Mouse (Mus musculus) heart, adult 18-20 months (tissue): ENCODE measurements around the gene Tnni2. TPM values are rescaled to one million over a fixed set of nuclear protein-coding genes. Genes with fewer than 3 reads are reported as not detected.

Experiments
- DNase-seq, 2 experiments: peaks; one replicate each; pipeline ENCODE4 v3.0.0; 2021 to 2022; ENCODE audit warnings: mixed read lengths in 1 of 2
- total RNA-seq, 2 experiments: library from RNA; stranded (reverse); gene quantifications; 2 replicates each; pipeline ENCODE4 v1.2.3; 2021

The Tnni2 gene
- total RNA-seq, 2 experiments from 2014 or later, result 1.8 to 2.6 TPM

- DNase-seq, result peak; percentile 40 to 42
Measured at GRCm38 (mm10) chr7:142430160-142430678, 11.4 kb upstream of the Tnni2 start.

DNA sequence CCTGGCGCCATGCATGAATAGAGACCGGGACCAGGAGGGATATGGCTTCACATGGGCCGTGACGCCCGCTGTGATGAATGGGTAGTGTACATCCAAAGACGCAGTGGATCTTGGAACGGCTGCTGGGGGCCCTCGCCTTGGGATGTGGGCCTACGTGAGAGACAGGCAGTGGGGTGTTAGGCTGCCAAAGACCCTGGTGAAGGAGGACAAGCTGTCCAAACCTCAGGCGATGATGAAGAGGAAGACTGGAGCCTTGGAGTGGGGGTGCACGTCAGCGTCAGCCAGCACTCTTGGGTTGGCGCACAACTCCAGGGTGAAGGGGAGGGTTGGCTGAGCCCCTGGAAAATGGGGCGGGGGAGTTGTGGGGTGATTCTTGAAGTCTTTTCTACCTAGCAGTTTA, 10.5 kb upstream of the Tnni2 start:
- no peak for DNase-seq

DNA sequence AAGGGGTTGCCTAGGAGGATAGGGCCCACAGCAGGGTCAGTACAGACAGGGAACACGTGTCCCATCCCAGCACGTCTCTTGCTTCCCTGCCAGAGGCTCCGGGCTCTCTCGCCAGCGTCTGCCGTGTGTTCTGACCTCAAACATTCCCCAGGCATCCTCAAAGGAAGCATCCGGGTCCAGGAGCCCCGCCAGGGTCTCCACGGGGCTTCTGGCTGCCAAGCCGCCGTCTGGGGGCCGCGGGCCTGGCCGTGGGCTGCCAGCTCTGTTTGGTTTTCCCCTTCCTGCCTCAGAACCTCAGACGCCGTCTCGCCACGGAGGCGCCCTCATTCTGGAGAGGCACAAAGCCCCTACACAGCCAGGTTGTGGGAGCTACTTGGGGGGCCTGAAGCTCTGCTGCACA, 8.0 kb upstream of the Tnni2 start:
- DNase-seq, result peak in 1 of 2 experiments; percentile 35

GRCm38 (mm10) chr7:142434137-142434865, 7.3 kb upstream of the Tnni2 start, which contains the start of gene Syt8:
Syt8 (plus strand) TSS chr7:142434850.
- no peak for DNase-seq

- peak; percentile 80 to 82 for DNase-seq
Measured at GRCm38 (mm10) chr7:142435524-142435923, 6.1 kb upstream of the Tnni2 start.

GRCm38 (mm10) chr7:142437324-142437723, 4.3 kb upstream of the Tnni2 start:
- DNase-seq, result no peak

- no peak for DNase-seq
Measured at GRCm38 (mm10) chr7:142439966-142440365, 1.6 kb upstream of the Tnni2 start.

DNA sequence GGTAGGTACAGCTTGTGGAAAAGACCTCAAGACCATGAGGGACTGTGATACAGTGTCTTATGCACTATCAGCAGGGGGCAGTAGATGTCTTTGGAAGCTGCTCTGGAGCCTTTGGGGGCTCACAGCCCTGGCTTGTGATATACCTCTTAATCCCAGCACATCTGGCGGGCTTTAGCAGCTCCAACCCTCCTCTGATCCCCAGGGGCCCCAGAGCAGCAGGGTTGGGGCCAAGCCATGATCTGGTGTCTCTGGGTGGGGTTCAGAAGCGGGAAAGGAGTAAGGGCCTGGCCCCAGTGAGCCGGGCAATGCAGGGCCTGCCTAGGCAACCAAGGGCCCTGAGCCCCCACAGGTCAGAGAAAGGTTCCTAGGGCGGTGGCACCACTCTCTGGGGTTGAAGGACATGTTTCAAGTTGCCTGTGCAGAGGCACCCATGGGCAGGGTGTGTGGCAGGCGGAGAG, 922 bp upstream of the Tnni2 start:
- peak; percentile 75 to 83 for DNase-seq

- no peak for DNase-seq
Measured at GRCm38 (mm10) chr7:142442081-142442907, 686 bp downstream of the Tnni2 start.

DNA sequence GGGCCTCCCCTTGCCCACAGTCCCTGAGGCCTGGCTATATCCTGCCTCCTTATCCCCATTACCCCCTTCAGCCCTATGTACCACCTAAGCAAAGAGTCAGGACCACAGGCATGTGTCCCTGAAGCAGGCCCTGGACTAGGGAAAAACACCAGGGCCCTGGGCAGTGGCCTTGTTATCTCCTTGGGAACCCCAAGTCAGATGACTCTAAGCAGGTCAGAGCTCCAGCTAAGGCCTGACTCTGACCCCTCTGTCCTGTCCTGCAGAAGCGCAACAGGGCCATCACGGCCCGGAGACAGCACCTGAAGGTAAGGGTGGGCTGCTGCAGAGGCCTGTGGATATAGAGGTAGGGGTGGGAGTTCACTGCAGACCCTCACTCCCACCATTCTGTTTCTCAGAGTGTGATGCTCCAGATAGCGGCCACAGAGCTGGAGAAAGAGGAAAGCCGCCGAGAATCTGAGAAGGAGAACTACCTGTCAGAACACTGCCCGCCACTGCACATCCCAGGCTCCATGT, 1.4 kb downstream of the Tnni2 start:
- no peak for DNase-seq

DNA sequence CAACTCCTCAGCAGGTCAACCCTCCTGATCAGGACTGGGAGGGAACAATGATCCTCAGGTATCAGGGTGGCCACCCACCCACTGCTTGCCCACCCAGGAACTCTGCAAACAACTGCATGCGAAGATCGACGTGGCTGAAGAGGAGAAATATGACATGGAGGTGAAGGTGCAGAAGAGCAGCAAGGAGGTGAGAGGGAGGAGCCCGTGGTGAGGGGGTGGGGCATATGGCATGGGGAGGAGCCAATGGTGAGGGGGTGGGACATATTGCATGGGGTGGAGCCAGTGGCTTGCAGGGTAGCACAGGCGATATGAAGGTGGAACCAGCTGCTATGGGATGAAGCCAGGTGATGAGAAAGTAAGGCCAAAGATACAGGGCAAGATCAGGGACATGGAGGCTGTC, 1.9 kb downstream of the Tnni2 start:
- DNase-seq, result no peak

DNA sequence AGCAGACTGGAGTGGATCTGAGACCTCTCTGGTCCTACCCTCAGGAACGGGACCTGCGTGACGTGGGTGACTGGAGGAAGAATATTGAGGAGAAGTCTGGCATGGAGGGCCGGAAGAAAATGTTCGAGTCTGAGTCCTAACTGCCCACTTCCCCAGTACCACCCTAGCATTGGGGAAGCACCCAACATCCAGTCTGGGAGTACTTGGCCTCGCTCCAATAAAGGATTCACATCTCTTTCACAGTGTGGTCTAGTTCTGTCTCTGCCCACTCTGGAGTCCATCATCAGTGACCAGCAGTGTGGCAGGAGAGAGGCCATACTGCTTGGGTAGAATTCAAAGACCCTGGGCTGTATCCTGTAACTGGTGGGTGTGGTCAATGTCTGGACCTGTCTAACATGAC, 2.6 kb downstream of the Tnni2 start:
- DNase-seq, result no peak

GRCm38 (mm10) chr7:142445324-142445723, 3.7 kb downstream of the Tnni2 start:
- DNase-seq, result no peak

DNA sequence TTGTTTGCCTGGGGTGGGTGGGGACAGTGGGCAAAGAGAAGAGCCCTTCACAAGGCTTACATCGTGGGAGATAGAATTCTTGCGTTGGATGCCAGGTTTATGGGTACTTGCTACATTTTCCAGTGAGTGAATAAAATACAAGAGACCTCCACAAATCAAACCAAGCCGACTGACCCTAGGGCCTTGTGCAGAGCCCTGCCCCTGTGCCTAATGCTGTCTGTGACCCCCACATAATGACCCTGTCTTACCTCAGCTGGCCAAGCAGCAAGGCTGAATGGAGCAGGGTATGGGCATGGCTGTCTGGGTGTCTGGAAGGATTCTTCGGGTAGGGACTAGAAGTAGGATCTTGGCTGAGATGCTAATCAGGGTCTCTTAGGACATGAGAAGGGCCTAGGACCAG, 4.7 kb downstream of the Tnni2 start:
- no peak for DNase-seq

GRCm38 (mm10) chr7:142449038-142449617, 7.5 kb downstream of the Tnni2 start:
- no peak for DNase-seq

- no peak for DNase-seq
Measured at GRCm38 (mm10) chr7:142454706-142455105, 13.1 kb downstream of the Tnni2 start.

DNA sequence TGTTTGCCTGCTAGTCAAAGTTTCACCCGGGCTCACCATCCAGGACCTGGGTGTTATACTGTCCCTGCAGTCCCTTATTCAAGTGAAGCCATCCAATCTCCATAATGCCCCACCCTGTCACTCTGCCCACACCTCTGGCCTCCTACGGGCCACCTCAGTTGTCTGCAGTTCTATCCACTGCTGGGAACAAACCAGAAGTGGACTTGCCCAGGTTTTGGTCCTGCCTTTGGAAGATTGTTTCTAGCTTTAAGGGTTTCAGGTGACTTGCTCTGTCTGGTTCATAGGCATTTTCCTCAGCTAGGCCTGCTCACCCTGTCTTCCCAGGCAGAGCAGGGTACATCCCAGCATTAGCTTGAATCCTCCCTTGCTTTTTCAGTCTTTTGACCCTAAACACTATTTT, 13.6 kb downstream of the Tnni2 start:
- no peak for DNase-seq

GRCm38 (mm10) chr7:142456806-142457205, 15.2 kb downstream of the Tnni2 start:
- DNase-seq, result peak in 1 of 2 experiments; percentile 39

- peak; percentile 69 to 73 for DNase-seq
Measured at GRCm38 (mm10) chr7:142457227-142457811, 15.7 kb downstream of the Tnni2 start.

DNA sequence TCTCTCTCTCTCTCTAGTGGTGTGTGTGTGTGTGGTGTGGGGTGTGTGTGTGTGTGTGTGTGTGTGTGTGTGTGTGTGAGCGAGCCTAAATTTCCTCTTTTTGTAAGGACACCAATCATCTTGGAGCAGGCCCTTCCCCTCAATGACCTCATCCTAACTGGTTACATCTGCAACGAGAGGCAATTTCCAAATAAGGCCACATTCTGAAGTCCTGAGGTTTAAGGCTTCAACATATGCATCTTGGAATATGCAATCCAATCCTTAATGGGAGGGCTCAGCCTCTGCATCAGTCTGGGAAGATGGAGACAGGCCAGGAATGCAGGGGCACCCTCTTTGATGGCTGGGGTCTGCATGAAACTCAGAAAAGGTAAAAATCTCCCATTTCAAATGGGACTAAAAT, 16.4 kb downstream of the Tnni2 start:
- DNase-seq, result peak in 1 of 2 experiments; percentile 46

DNA sequence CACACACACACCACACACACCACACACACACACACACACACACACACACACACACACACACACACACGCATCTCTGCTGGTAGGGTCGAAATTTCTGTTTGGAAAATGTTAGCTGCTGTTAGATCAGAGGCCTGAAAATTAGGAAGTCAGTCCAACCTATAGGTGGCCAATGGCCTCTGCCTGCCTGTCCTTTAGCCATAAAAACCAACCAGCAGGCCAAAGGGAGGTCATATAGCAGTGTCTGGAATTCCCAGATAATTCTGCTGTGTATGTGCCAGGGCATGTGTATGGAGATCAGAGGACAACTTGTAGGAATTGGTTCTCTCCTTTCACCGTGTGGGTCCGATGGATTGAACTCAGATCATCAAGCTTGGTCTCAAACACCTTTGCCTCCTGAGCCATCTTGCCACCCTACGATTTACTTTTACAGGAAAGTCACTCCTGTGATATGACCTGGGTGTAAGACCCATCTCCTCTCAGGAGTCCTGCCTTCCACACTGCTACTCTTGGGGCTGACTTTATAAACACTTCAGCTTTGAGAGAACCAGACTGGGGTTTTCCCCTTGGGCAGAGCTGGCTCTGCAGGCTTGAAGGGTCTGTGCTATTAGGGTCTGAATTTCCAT, 17.2 kb downstream of the Tnni2 start:
- DNase-seq, result peak in 1 of 2 experiments; percentile 52

- DNase-seq, result peak in 1 of 2 experiments; percentile 74
Measured at GRCm38 (mm10) chr7:142459299-142459691, 17.7 kb downstream of the Tnni2 start.
